Mouse (Mus musculus) cerebellum, adult 11-12 months (tissue): Measurements from ENCODE around the gene Zfp91.
A peak's percentile ranks its signal among the peaks of the same experiment; 100 is the strongest.
"Not testable (repeated sequence)": the region's sequence is repeated elsewhere in the genome, so short reads cannot be mapped to it uniquely, and the experiment has no call there.

Experiments used
- DNase-seq: peaks from one replicate; pipeline ENCODE4 v3.0.0; 2022

Gene Zfp91

GRCm38 (mm10) chr19:12792374-12792773 is 3.6 kb downstream of the Zfp91 start:
- DNase-seq: no peak

GRCm38 (mm10) chr19:12787721-12788120 is 8.2 kb downstream of the Zfp91 start:
- no peak for DNase-seq

GRCm38 (mm10) chr19:12786803-12787395 is 9.0 kb downstream of the Zfp91 start:
- DNase-seq: no peak

GRCm38 (mm10) chr19:12780437-12780836 is 15.5 kb downstream of the Zfp91 start:
- no peak for DNase-seq

- no peak for DNase-seq
Measured at GRCm38 (mm10) chr19:12770888-12771287, 25.0 kb downstream of the Zfp91 start.

GRCm38 (mm10) chr19:12765308-12765707 is 30.6 kb downstream of the Zfp91 start, which contains the start of gene Cntf:
Gene Cntf, minus strand, starts transcription at chr19:12765632.
- DNase-seq: no peak

- no peak for DNase-seq
Measured at GRCm38 (mm10) chr19:12762212-12763130, 33.5 kb downstream of the Zfp91 start.

GRCm38 (mm10) chr19:12759656-12760055 is 36.3 kb downstream of the Zfp91 start:
- DNase-seq: peak; percentile 73

GRCm38 (mm10) chr19:12758936-12759478 is 36.9 kb downstream of the Zfp91 start:
- DNase-seq: no peak

- no peak for DNase-seq
Measured at GRCm38 (mm10) chr19:12756286-12756685, 39.6 kb downstream of the Zfp91 start.

- no peak for DNase-seq
Measured at GRCm38 (mm10) chr19:12731950-12732349, 64.0 kb downstream of the Zfp91 start.

- no peak for DNase-seq
Measured at GRCm38 (mm10) chr19:12731036-12731435, 64.9 kb downstream of the Zfp91 start.

- no peak for DNase-seq
Measured at GRCm38 (mm10) chr19:12725851-12726250, 70.1 kb downstream of the Zfp91 start.

- peak; percentile 8 for DNase-seq
Measured at GRCm38 (mm10) chr19:12722308-12722707, 73.6 kb downstream of the Zfp91 start.

- not testable (repeated sequence) for DNase-seq
Measured at GRCm38 (mm10) chr19:12721596-12721995, 74.3 kb downstream of the Zfp91 start.

GRCm38 (mm10) chr19:12720919-12721318 is 75.0 kb downstream of the Zfp91 start:
- DNase-seq: not testable (repeated sequence)

- no peak for DNase-seq
Measured at GRCm38 (mm10) chr19:12720463-12720862, 75.5 kb downstream of the Zfp91 start.

- no peak for DNase-seq
Measured at GRCm38 (mm10) chr19:12719189-12719588, 76.7 kb downstream of the Zfp91 start.
